Mouse (Mus musculus): ENCODE measurements around the gene Arhgap35.
A peak's percentile ranks its signal among the peaks of the same experiment; 100 is the strongest.
"Not testable (repeated sequence)": the region's sequence is repeated elsewhere in the genome, so short reads cannot be mapped to it uniquely, and the experiment has no call there.

Gene Arhgap35

GRCm38 (mm10) chr7:16614888-16615715 is at the start of gene Arhgap35:
TSS of gene Arhgap35 (minus strand) at chr7:16614993.
- peak; percentile 92 for DNase-seq (ENCODE audit: low read depth)

GRCm38 (mm10) chr7:16644260-16644659 is 29.5 kb upstream of the Arhgap35 start:
- no peak for DNase-seq (ENCODE audit: low read depth)

DNA sequence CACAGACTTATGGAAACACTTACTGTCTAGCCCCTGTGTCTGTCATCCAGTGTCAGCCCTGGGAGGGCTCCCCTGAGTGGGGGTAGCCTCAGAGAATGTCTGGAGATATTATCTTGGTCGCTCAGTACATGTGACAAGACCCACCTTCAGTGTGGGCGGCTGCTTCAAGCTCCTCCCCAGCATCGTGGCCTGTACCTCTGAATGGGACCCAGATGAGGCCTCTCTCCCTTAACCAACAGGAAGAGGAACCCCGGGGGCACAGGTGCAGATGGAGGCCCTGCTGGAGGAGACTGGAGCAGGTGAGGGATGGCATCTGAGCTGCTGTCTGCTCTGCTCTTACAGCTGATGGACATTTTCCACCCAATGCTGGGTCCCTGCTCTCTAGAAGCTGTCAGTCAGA is 28.3 kb upstream of the Arhgap35 start:
- not testable (repeated sequence) for DNase-seq (ENCODE audit: low read depth)

- no peak for DNase-seq (ENCODE audit: low read depth)
Observed at GRCm38 (mm10) chr7:16639028-16639427, 24.2 kb upstream of the Arhgap35 start.

- no peak for DNase-seq (ENCODE audit: low read depth)
Observed at GRCm38 (mm10) chr7:16635116-16635515, 20.3 kb upstream of the Arhgap35 start.

- not testable (repeated sequence) for DNase-seq (ENCODE audit: low read depth)
Observed at GRCm38 (mm10) chr7:16633913-16634312, 19.1 kb upstream of the Arhgap35 start.

DNA sequence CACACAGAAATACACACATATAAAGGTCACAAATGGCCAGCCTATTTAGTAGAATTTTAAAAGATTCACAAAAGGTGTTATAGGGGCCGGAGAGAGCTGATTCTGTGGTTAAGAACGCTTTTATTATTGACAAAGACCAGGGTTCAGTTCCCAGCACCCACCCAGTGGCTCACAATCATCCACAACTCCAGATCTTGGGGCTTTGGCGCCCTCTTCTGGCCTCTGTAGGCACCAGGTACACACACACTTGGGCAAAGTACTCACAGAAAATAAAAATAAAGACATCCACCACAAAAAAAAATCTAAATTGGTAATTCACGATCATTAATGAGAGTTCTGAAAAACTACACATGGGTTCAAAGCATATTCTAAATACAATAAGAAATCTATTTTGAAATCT is 17.1 kb upstream of the Arhgap35 start:
- no peak for DNase-seq (ENCODE audit: low read depth)

DNA sequence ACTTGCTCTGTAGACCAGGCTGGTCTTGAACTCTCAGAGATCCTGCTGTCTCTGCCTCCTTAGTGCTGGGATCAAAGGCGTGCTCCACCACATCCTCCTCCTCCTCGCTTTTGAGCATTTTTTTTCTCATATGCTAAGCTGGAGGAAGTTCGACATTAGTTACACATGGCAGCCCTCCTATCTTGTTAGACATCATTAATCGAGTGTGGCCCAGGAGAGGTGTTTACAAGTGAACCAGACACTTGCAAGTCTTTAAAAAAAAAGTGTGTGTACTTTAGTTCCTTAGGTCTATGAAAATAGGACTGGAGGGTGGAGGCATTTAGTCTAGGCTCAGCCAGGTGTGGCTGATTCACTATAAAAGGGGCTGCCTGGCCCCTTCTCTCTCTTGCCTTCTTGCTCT is 16.2 kb upstream of the Arhgap35 start:
- no peak for DNase-seq (ENCODE audit: low read depth)

- DNase-seq (ENCODE audit: low read depth), result peak; percentile 34
Observed at GRCm38 (mm10) chr7:16629598-16630296, 15.0 kb upstream of the Arhgap35 start.

DNA sequence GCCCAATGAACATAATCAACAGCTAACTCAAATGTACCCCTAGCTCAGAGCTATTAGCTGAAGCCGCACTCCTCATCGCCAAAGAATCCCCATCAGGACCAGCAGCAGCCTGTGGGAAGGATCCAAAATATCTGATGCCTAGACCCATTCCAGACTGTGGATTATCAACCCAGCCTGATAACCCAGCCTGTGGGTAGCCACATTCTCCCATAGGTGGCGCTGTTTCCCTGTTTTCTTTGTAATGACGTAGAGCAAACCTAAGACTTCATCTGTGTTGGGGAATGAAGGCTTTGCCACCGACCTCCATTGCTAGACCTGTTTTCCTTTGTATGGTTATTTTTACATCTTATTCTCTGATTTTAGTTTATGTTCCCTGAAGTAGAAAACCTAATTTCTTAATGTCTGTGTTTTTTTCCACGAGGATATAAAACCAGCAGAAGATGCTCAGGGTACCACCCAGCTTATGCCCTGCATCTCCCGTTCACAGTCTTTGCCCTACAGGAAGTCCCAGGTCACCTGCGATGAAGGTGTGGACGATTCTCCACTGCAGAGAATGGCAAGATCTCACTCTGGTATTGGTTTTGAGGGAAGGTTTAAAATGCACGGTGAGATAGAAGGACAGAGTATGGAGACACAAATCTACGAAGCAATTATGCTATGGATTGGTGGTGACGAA is 13.4 kb upstream of the Arhgap35 start:
- DNase-seq (ENCODE audit: low read depth), result peak; percentile 66

DNA sequence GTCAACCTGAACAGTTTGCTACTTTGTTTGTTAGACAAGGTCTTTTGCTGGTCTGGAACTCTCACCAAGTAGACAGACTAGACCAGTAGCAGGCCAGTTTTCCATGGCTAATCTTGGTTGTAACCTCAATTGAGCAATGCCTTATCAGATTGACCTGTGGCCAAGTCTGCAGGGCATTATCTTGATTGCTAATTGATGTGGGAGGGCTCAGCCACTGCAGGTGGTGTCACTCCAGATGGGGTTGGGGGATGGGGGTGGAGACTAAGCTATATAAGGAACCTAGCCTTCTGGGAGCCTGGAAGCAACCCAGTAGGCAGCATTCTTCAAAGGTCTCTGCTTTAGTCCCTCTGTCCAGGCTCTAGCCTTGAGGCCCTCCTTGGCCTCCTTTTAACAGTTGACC is 8.9 kb upstream of the Arhgap35 start:
- DNase-seq (ENCODE audit: low read depth), result no peak

- DNase-seq (ENCODE audit: low read depth), result no peak
Observed at GRCm38 (mm10) chr7:16623131-16623530, 8.3 kb upstream of the Arhgap35 start.

GRCm38 (mm10) chr7:16621066-16621622 is 6.4 kb upstream of the Arhgap35 start:
- no peak for DNase-seq (ENCODE audit: low read depth)

DNA sequence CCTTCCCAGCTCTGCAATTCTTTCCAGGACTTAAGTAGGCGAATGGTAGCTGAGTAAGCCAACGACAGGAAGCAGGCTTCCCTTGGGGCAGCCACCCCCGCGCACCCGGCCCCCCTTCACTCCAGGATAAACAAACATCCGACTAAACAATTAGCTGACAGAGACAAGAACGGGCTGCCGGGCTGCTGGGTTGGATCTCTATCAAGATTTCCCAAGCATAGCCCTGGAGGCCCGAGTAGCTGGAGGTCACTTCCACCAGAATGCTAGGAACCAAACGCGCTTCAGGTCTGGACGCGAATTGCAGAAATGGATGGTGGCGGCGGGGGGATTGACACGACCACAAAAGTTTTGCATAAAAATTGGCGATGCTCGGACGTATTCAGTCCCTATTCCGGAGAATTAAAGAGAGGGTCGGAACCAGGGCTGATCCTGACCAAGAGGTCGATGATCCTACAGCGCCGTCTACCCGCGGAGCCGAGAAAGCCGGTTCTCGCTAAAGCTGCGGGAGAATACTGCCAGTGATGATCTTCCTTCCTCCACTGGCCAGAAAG is 3.9 kb upstream of the Arhgap35 start:
- DNase-seq (ENCODE audit: low read depth), result no peak

DNA sequence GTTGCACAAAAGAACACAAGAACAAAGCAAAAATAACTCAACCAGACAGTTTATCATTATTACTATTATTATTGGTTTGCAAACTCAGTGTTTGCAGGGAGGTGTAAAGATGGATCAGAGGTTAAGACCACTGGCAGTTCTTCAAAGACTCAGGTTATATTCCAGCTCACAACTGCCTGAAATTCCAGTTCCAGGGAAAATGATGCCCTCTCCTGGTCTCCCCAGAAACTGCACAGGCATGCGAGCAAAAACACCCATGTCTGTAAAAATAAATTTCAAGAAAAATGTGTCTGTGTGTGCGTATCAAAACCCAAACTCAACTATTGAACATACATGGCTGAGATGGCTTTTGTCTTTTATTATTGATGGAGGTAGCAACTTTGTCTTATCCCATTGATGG is 2.3 kb upstream of the Arhgap35 start:
- DNase-seq (ENCODE audit: low read depth), result no peak

GRCm38 (mm10) chr7:16614171-16614887 is 464 bp downstream of the Arhgap35 start:
- peak; percentile 34 for DNase-seq (ENCODE audit: low read depth)

DNA sequence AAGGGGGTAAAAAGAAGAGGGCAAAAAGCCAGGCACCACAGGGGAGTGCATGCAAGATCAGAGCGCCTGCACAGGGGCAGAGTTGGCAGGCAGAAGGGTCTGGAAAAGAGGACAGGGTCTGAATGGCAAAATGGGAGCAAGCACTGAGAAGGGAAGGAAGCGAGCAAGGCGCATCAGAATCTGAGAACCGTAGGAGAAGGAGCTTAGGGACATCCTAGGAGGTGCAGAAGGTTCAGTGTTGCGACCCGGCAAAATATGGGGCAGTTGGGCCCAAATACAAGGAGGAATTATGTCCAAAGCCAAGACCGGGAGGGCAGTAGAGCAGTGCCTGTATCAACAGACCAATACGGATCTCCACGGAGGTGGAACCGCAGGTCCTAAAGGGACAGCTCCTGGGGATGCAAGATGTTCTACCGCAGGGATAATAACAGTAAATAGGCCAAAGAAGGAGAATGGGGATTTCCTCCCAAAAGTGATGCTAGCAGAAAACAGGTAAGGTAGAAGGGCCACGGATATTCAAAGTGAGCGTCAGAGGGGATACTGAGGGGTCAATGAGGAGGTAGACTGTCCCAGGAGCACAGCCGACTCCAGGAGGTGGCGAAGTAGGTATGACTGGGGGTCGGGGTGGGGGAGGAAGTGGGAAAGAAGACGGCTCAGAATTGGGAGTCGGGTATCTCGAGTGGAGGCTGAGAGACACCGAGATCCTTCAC is 1.2 kb downstream of the Arhgap35 start:
- no peak for DNase-seq (ENCODE audit: low read depth)

GRCm38 (mm10) chr7:16610345-16610744 is 4.4 kb downstream of the Arhgap35 start:
- DNase-seq (ENCODE audit: low read depth), result no peak

DNA sequence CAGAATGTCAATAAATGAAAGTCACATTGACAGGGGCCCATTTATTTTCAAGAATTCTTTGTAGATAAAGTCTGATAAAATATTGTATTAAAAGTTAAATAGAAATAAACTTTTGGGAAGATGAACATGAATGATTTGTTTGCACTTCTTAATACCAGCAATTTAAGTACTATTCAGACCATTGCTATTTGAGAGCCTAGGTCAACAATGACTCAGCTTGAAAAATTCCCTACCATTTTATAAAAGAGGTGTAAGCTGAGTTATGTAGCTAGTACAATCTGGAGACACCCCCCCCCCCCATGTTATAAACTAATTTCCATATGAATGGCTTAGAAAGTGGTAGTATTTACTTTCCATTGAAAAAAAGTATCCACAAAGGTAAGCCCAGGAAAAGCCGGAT is 5.8 kb downstream of the Arhgap35 start:
- no peak for DNase-seq (ENCODE audit: low read depth)

GRCm38 (mm10) chr7:16608046-16608445 is 6.7 kb downstream of the Arhgap35 start:
- no peak for DNase-seq (ENCODE audit: low read depth)

DNA sequence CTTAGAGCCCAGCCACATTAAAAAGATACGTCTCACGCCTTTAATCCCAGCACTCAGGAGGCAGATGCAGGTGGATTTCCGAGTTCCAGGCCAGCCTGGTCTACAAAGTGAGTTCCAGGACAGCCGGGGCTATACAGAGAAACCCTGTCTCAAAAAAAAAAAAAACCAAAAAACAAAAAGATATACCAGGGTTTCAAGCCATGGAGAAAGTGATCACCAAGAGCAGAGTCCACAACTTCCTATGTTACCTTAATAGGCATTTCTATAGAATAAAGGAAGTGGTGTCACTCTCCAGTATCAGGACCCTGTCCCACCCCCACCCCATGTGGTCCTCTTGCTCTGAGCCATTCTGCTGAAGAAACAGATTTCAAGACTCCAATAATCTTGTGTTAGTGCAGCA is 8.0 kb downstream of the Arhgap35 start:
- DNase-seq (ENCODE audit: low read depth), result not testable (repeated sequence)
